Mouse (Mus musculus): ENCODE results near the gene S100a14.

DNA sequence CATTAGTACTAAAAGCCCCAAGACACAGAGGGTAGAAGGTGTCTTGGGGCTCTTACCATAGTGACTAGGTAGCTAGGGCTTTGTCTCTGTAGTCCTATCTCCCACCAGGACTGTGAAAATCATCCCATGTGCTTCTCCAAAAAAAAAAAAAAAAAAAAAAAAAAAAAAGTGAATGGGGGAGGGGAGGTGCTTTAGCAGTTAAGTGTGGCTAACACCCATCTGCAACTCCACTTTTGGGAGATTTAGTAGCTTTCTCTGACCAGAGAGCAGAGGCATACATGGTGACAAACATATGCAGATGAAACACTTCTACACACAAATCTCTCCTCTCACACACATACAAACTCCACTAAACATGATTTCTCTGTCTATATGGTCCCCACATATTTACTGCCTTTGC is 29.1 kb upstream of the S100a14 start:
- TF ChIP-seq CTCF (IDR thresholded peaks at IDR 0.05; ENCODE audit: control insufficient read depth, insufficient read depth, insufficient read length) (no peak), MYOG (IDR thresholded peaks at IDR 0.05; ENCODE audit: control insufficient read depth, extremely low read depth, insufficient read length) (no peak), USF1 (IDR thresholded peaks at IDR 0.05; ENCODE audit: low read depth) (no peak), MYOD1 (IDR thresholded peaks at IDR 0.05; ENCODE audit: control insufficient read depth, insufficient read length, low read depth) (no peak)

Data from C2C12 (cell line).